Mouse (Mus musculus): ENCODE data around the gene Gm5767.

Gm5767 gene

GRCm38 (mm10) chr16:8715513-8716080 is 35.0 kb downstream of the Gm5767 start:
- WGBS, result 57% methylated on average over 10 of the region's 10 CpGs

GRCm38 (mm10) chr16:8716300-8716699 is 35.7 kb downstream of the Gm5767 start:
- 51% methylated on average over 6 of the region's 6 CpGs for WGBS

DNA sequence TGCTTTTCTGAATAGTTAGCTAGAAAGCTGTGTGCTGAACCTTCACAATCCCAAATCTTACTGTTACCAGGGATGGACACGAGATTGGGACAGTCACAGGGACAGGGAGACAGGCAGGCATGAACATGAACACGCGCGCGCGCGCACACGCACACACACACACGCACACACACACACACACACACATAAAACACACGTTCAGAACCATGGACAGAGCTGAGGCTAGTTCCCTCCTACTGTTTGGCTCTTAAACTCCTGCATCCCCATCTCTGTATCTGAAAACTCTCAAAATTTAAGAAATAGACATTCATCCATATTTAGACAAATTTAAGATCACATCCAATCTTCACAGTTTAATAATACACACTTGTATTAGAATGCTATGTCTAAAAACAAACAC is 37.2 kb downstream of the Gm5767 start:
- 85% methylated on average over 10 of the region's 10 CpGs for WGBS

- 67% methylated on average over 4 of the region's 4 CpGs for WGBS
Observed at GRCm38 (mm10) chr16:8720447-8720846, 39.9 kb downstream of the Gm5767 start.

DNA sequence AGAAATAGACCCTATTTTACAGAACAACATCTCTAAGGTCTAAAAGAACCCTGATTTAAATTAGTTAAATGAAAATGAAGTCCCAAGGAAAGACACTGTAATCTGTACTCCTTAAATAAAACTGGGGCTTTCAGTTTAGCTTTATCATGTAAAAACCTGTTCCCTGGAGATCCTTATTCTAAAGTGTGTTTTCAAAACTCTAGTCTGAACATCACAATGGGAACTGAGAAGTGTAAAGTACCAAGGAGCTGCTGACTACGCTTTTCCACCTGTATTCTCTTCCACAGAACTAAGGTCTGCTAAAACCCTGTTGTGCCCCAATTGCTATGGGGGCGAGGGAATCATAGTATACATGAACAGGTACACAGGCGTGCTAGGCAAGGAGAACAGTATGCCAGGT is 43.5 kb downstream of the Gm5767 start:
- WGBS, result 71% methylated on average over 3 of the region's 3 CpGs

- WGBS, result 84% methylated on average over 2 of the region's 2 CpGs
Observed at GRCm38 (mm10) chr16:8725807-8726206, 45.2 kb downstream of the Gm5767 start.

- 77% methylated on average over 5 of the region's 5 CpGs for WGBS
Observed at GRCm38 (mm10) chr16:8728111-8728748, 47.7 kb downstream of the Gm5767 start.

DNA sequence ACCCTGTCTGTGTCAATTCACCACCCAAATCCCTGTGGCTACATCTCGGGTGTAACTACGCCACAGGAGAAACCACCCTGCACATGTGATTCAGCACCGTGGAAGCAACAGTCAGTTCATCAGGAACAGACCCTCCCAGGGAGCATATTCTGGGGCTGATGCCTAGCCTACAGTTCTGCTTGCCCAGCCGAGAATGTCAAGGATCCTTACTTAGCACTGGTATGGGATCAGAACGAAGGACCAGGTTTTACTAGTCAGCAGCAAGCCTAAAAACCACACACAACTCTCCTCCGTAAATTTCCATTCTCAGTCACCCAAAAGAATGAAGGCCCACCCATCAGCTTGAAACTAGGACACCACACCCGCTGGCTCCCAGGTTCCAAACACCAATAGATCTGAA is 51.1 kb downstream of the Gm5767 start:
- WGBS, result 57% methylated on average over 7 of the region's 7 CpGs

DNA sequence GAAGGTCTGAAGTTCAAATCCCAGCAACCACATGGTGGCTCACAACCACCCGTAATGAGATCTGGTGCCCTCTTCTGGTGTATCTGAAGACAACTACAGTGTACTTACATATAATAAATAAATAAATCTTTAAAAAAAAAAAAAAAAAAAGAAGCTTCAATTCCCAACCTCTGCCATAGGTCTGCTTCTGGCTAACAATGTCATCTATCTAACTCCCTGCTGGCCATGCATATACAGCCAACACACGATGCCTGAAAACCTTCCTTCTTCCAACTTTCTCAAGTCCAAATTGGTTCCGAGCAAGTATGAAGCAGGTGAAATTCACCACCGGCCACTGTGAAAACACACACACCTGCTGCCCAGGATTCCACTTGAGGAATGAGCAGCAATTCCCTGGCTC is 51.9 kb downstream of the Gm5767 start:
- WGBS, result 73% methylated on average over 4 of the region's 4 CpGs
